In genomic region chr4:139906176-139906575, GRCm38 (mm10) we compare ENCODE assay signal across 31 mouse cellular contexts.
DNase-seq lines count a peak whose midpoint lies in the region; ATAC-seq lines count a peak whose summit lies in the region.
"Had no signal": no experiment of that assay in that cellular context is flagged by ENCODE, and none has a peak within 500 bp of the region (broad histone marks: within the 10 kb centered on the region; RNA-seq: fewer than 3 reads in every experiment).

No protein-coding gene starts in this region.

- H3K4me1 ChIP-seq in forebrain, embryonic 14.5 days (ENCODE audit: control insufficient read depth, insufficient read depth, low read length): no peaks in the 10 kb centered on the region
- peaks cover 9% of the 10 kb centered on the region; the same call in 1 of the 2 replicates for H3K4me1 ChIP-seq in forebrain, embryonic 15.5 days
- peaks cover 18% of the 10 kb centered on the region for H3K4me1 ChIP-seq in midbrain, embryonic 13.5 days (replicated peaks)
- H3K4me1 ChIP-seq in midbrain, embryonic 10.5 days: peaks cover 31% of the 10 kb centered on the region
- peaks cover 16% of the 10 kb centered on the region for H3K4me1 ChIP-seq in neural tube, embryonic 13.5 days (replicated peaks)
- H3K4me1 ChIP-seq: embryonic facial prominence, embryonic 13.5 days had no signal

- H3K36me3 ChIP-seq in forebrain, embryonic 14.5 days (ENCODE audit: control insufficient read depth, insufficient read depth, low read length): no peaks in the 10 kb centered on the region
- no peaks in the 10 kb centered on the region for H3K36me3 ChIP-seq in forebrain, embryonic 15.5 days
- no peaks in the 10 kb centered on the region for H3K36me3 ChIP-seq in midbrain, embryonic 13.5 days
- H3K36me3 ChIP-seq in midbrain, embryonic 10.5 days: no peaks in the 10 kb centered on the region
- no peaks in the 10 kb centered on the region for H3K36me3 ChIP-seq in neural tube, embryonic 13.5 days
- H3K36me3 ChIP-seq: embryonic facial prominence, embryonic 10.5 days; embryonic facial prominence, embryonic 13.5 days; forebrain, embryonic 12.5 days; G1E; hindbrain, embryonic 13.5 days had no signal

- 94% methylated on average over 12 of the region's 12 CpGs for WGBS in forebrain, embryonic 14.5 days
- WGBS in forebrain, embryonic 15.5 days: 93% methylated on average over 12 of the region's 12 CpGs
- WGBS in midbrain, embryonic 13.5 days: 87% methylated on average over 12 of the region's 12 CpGs
- 92% methylated on average over 12 of the region's 12 CpGs for WGBS in midbrain, embryonic 10.5 days
- WGBS in neural tube, embryonic 13.5 days: 89% methylated on average over 12 of the region's 12 CpGs

- H3K4me2 ChIP-seq in forebrain, embryonic 14.5 days (ENCODE audit: low read length): no peak overlapping the region
- H3K4me2 ChIP-seq in forebrain, embryonic 15.5 days (replicated peaks): no peak overlapping the region
- H3K4me2 ChIP-seq in midbrain, embryonic 13.5 days (replicated peaks): no peak overlapping the region
- no peak overlapping the region for H3K4me2 ChIP-seq in neural tube, embryonic 13.5 days
- H3K4me2 ChIP-seq: embryonic facial prominence, embryonic 13.5 days; forebrain, embryonic 12.5 days; heart, embryonic 11.5 days; hindbrain, embryonic 13.5 days had no signal

- intact Hi-C loops in heart, postnatal 10 days (cut with DNase I): no loop called here

- no peak overlapping the region for H3K9ac ChIP-seq in forebrain, embryonic 14.5 days (ENCODE audit: low read length)
- no peak overlapping the region for H3K9ac ChIP-seq in forebrain, embryonic 15.5 days (replicated peaks)
- no peak overlapping the region for H3K9ac ChIP-seq in midbrain, embryonic 13.5 days (replicated peaks)
- H3K9ac ChIP-seq in neural tube, embryonic 13.5 days: no peak overlapping the region
- H3K9ac ChIP-seq: embryonic facial prominence, embryonic 13.5 days; forebrain, embryonic 12.5 days; forebrain, postnatal 0 days; hindbrain, embryonic 13.5 days had no signal

- H3K4me3 ChIP-seq in forebrain, embryonic 14.5 days (ENCODE audit: low read depth, low read length): no peak overlapping the region
- no peak overlapping the region for H3K4me3 ChIP-seq in forebrain, embryonic 15.5 days
- H3K4me3 ChIP-seq in midbrain, embryonic 13.5 days (replicated peaks): no peak overlapping the region
- H3K4me3 ChIP-seq in midbrain, embryonic 10.5 days: no peak overlapping the region
- H3K4me3 ChIP-seq in neural tube, embryonic 13.5 days: no peak overlapping the region
- H3K4me3 ChIP-seq: embryonic facial prominence, embryonic 10.5 days; embryonic facial prominence, embryonic 13.5 days; erythroblast, embryonic 14.5 days; forebrain, embryonic 12.5 days; gastrocnemius, adult 2 months; hindbrain, embryonic 13.5 days had no signal

- no peak for ATAC-seq in forebrain, embryonic 14.5 days
- no peak for ATAC-seq in forebrain, embryonic 15.5 days (replicated peaks)
- ATAC-seq in midbrain, embryonic 13.5 days: no peak
- no peak for ATAC-seq in neural tube, embryonic 13.5 days (ENCODE audit: low read depth)
- ATAC-seq: activated CD4-positive, CD25-positive, alpha-beta regulatory T cell, adult 4 months; forebrain, postnatal 0 days; hindbrain, postnatal 0 days; inflammation-experienced regulatory T-cells, adult 6 months; Patski had no signal

- H3K27me3 ChIP-seq in forebrain, embryonic 14.5 days (replicated peaks; ENCODE audit: control insufficient read depth, insufficient read depth, low read length): no peaks in the 10 kb centered on the region
- H3K27me3 ChIP-seq in forebrain, embryonic 15.5 days: no peaks in the 10 kb centered on the region
- 0 out of 2 replicates have a peak, but pooled peaks cover 4% of the 10 kb centered on the region for H3K27me3 ChIP-seq in midbrain, embryonic 13.5 days
- peaks cover 9% of the 10 kb centered on the region for H3K27me3 ChIP-seq in midbrain, embryonic 10.5 days (ENCODE audit: low read depth, poor library complexity, severe bottlenecking)
- H3K27me3 ChIP-seq in neural tube, embryonic 13.5 days: no peaks in the 10 kb centered on the region

- H3K27ac ChIP-seq in forebrain, embryonic 14.5 days (ENCODE audit: low read depth, low read length): 0 out of 2 replicates have a peak overlapping the region, but pooled peaks have one; percentile 9
- H3K27ac ChIP-seq in forebrain, embryonic 15.5 days (replicated peaks): no peak overlapping the region
- H3K27ac ChIP-seq in midbrain, embryonic 13.5 days: 0 out of 2 replicates have a peak overlapping the region, but pooled peaks have one; percentile 47
- no peak overlapping the region for H3K27ac ChIP-seq in midbrain, embryonic 10.5 days (replicated peaks)
- peak overlapping the region; percentile 75; the same call in 1 of the 2 replicates for H3K27ac ChIP-seq in neural tube, embryonic 13.5 days (replicated peaks)
- H3K27ac ChIP-seq: embryonic facial prominence, embryonic 10.5 days; embryonic facial prominence, embryonic 13.5 days; gastrocnemius, adult 2 months; hindbrain, postnatal 0 days had no signal

- no peaks in the 10 kb centered on the region for H3K9me3 ChIP-seq in forebrain, embryonic 14.5 days (replicated peaks; ENCODE audit: control insufficient read depth, low read length)
- no peaks in the 10 kb centered on the region for H3K9me3 ChIP-seq in forebrain, embryonic 15.5 days
- H3K9me3 ChIP-seq in midbrain, embryonic 13.5 days: no peaks in the 10 kb centered on the region
- no peaks in the 10 kb centered on the region for H3K9me3 ChIP-seq in midbrain, embryonic 10.5 days (replicated peaks)
- no peaks in the 10 kb centered on the region for H3K9me3 ChIP-seq in neural tube, embryonic 13.5 days
- H3K9me3 ChIP-seq: embryonic facial prominence, embryonic 10.5 days; embryonic facial prominence, embryonic 13.5 days; forebrain, embryonic 12.5 days; hindbrain, embryonic 13.5 days had no signal

- no peak for DNase-seq in forebrain, embryonic 14.5 days (ENCODE audit: low spot score)
- DNase-seq in midbrain, embryonic 10.5 days (ENCODE audit: low spot score): no peak
- no peak for DNase-seq in neural tube, embryonic 10.5 days (ENCODE audit: extremely low spot score, low spot score)
- peak; percentile 73 for DNase-seq in ZHBTc4 (ENCODE audit: low read depth, low spot score)
- DNase-seq in heart, postnatal 10 days: no peak
- DNase-seq: adrenal gland, adult 8-10 months; adrenal gland, postnatal 25 days; cerebellum, adult 11-12 months; cerebellum, adult 8-10 months; cerebellum, postnatal 10 days; cerebellum, postnatal 36 days; embryo, embryonic 11 days; forebrain, postnatal 0 days; gastrocnemius, adult 2 months; gastrocnemius, postnatal 14 days; heart, adult 11 months; heart, postnatal 36 days had no signal

Comparison
In these comparisons a context has a peak if more than half of its experiments do, and no peak if none do; other contexts are left out.
1. H3K27ac ChIP-seq: peak in forebrain, embryonic 14.5 days (single experiment), midbrain, embryonic 13.5 days (single experiment) and neural tube, embryonic 13.5 days (single experiment); none in forebrain, embryonic 15.5 days (single experiment) and midbrain, embryonic 10.5 days (single experiment).